Mouse (Mus musculus) cerebellum, postnatal 10 days (tissue): ENCODE data around the gene Ermp1.

Source experiments
- DNase-seq, 2 experiments: peaks; one replicate each; pipeline ENCODE4 v3.0.0; 2021; ENCODE audit warnings: mixed read lengths in 2 of 2

Gene Ermp1

DNA sequence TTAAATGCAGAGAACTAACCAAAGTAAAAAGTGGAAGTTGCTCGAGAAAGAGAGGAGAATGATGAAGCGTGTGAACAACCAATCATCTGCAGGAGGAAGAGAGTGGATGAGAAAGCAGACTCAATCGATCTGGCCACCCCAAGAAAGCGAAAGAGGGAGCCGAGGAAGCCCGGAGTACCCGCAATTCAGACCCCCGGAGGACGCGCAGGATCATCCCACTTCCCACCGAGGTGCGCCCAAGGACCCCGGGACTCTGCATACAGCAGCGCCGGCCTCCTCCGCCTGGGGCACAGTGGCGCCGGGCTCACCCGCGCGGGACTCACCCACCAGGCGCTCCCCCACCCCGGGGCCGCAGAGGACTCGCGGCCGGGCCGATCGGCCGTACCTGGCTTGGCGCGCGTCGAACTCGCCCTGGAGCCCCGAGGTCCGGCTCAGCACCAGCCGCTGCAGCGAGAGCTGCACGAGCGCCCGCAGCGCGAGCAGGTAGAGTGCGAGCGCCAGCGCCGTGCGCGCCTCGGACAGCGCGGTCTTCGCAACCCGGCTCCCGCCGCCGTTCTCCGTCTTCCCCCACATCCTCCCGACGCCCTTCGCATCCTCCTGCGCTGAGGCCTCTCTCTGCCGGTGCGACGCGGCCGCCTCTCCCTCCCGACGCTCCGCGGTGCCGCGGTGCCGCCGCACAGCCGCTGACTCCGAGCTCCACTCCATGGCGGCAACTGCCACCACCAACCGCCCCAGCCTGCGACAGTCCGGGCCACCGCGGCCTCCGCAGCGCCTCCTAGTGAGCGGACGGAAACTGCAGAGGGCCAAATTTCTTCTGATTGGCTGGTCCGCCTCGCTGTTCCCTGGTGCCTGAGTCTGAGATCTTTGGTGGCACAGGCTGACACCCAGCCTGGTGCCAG lies at the start of gene Ermp1:
Ermp1 (minus strand) TSS at position 765 of the 899 bp plus-strand sequence.
- peak; percentile 99 for DNase-seq

DNA sequence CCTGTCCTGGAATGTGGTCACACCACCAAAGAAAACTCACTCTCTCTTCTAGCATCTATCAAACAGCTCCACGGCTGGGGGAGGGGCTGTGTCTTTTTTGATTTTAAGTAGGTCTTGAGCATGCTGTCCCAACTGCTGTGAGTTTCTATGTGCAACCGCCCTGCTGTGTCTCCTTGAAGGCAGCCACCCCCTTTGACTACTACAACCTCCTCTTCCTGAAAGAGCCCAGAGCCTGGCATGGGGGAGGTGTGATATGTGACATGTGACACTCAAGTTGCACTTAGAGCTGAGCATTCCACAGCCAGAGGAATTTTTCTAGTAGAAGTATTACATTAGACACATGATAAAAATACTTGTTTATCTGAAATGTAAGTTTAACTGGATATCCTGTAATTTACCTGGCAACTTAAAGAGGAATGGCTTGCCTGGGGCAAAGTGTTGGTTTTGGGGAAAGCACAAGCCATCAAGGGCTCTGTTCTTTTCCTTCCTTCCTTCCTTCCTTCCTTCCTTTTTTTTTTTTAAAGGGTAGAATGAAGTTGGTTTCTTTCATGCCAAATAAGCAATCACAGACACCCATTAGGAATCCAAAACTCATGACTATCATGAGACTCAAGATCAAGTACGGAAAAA lies 49.1 kb upstream of the Ermp1 start, which contains the start of gene Mlana:
Mlana (plus strand) TSS at position 580 of the 630 bp plus-strand sequence.
- DNase-seq, result no peak

DNA sequence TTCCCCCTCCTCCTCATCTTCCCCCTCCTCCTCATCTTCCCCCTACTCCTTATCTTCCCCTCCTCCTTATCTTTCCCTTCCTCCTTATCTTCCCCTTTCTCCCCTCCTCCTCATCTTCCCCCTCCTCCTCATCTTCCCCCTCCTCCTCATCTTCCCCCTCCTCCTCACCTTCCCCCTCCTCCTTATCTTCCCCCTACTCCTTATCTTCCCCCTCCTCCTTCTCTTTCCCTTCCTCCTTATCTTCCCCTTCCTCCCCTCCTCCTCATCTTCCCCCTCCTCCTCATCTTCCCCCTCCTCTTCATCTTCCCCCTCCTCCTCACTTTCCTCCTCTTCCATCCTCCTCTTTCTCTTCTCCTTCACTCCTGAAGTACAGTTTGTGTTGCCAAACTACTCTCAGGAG lies 48.6 kb upstream of the Ermp1 start:
- no peak for DNase-seq

DNA sequence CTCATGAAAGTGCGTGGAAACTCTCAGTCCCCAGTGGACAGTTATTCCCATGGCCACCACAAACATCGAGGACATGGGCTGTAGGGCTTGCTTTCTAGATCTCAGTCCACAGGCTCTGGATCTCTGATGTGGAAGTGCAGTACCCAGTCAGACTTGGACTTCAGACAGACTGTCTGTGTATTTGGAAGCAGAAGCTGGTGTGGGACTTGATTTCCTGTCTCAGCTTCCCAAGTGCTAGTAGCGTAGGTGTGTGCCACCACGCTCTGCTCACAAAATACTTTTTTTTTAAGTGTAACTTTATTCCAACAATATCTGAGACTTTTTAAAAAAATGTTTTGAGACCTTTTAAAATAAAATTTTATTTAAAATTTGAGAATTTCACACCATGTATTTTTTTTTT lies 48.1 kb upstream of the Ermp1 start:
- no peak for DNase-seq

DNA sequence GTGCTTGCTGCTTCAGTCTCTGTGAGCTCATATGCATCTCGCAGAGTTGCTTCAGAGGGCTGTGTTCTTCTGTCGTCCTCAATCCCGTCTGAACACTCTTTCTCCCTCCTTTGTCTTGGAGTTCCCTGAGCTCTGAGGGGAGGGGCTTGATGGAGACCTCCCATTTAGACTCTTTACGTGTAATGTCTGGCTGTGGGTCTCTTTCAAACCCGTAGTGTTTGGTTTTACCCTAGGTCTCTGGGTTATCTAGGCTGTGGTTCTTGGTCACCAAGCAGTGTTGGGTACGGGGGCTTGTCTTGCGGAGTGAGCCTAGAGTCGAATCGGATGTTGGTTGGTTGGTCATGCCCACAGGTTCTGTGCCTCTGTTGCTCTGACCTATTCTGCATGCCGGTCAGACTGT lies 46.9 kb upstream of the Ermp1 start:
- no peak for DNase-seq

DNA sequence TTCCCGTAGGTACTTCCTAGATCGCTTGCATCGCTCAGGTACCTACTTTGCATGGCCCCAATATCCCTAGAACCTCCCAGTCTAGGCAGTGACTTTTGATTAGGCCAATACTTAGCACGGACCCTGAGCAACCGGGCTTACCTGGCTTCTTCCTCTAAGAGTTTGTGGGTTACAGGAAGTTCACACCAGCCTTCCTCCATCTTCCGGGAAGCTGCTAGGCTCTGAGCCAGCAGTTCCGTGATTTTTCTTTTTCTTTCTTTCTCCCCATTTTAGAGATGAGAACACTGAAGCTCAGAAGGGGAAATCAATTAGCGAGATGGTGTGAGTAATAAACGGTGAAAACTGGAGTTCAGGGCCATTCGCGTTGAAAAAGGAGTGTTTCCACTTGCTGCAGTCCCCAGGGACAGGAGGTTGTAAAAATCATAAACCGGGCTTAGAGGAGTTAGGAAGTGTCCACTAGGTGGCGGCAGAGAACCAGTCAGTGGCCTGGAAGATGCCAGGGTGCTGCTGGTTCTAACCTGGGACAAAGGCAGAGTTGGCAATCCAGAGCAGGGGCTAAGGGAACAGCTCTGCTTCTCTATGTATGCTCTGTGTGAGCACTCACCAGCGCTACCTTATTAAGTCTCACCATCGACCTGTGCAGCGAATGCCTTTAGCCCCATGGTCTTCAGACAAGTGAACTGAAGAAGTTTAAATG lies 35.8 kb upstream of the Ermp1 start:
- DNase-seq, result peak; percentile 89 to 91

DNA sequence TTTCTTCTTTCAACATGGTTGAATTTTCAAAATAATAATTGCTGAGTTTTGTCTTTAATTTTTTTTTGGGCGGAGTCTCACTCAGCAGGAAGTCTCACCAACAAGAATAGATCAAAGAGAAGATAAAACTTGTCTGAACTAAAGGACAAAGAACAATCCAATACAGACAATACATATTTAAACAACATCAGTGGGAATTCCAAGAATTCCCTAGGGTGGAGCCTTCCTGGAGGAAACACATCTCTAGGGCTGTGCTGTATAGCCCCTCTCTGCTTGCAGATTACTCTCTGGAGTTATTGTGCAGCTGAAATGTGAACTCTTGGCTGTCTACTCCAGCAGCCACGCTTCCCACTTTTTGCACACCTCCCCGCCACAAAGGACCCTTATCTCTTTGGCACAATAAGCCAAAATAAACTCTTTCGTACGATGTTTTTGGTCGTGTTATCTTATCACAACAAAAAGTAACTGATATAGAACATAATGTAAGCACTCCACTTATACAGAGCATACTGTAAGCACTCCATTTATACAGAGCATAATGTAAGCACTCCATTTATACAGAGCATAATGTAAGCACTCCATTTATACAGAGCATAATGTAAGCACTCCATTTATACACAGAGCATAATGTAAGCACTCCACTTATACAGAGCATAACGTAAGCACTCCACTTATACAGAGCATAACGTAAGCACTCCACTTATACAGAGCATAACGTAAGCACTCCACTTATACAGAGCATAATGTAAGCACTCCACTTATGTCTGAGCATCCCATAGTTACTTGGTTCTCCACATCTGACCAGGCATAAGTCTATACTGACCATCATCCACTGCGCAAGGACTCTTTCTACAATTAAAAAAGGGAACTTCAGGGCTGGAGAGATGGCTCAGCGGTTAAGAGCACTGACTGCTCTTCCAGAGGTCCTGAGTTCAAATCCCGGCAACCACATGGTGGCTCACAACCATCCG lies 32.3 kb upstream of the Ermp1 start:
- DNase-seq, result no peak

DNA sequence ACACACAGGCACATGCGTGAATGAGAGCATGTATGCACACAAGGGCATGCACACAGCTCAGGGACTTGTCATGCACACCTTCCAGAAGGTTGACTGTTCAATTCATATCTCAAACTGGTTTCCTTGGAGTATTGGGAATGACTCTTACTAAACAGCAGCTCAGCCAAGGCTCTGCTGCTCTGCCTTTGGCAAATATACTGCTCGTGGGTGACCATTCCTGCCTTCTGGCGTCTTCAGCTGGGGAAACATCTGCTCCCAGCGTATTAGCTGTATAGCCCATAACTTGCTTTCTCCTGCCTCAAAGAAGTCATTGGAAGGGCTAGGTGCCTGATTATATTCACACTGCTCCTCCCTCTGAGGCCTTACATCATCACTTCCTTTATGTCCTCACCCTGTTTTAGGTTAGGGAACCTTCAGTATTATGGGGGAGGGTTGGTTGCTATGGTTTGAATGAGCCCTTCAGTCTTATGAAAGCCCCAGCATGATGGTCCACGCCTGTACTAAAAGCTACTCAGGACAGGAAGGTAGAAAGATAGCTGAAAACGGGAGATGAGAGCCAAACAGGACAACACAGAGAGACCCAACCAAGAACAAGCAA lies 30.1 kb upstream of the Ermp1 start:
- DNase-seq, result no peak

DNA sequence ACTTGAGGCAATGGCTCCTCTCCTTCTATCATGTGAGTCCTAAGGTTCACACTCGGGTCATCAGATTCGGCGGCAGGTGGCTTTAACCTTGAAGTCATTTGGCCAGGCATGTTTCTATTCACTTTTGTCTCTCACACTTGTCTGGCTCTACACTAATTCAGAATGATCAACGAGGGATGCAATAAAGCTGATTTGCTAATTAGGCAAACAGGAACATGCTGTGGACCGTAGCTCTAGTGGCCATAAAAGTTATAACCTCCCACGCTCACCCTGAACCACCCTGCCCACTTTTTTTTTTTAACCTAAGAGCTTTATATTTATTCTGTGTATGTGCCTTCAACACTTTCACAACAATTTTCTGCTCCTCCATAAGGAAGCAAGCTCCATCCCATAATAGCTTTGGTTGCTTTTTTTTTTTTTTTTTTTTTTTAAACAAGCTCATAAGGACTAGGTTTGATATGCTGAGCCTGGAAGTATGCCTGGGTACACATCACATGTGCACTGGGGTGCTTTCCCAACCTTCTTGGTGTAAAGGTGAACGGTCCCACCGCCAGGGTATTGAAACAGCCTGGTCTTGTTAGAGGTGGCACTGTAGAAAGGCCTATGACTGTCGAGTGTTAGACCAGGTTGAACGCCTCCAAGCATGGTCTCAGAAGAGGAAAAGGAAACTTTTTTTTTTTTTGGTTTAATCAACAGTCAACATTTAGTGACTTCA lies 28.4 kb upstream of the Ermp1 start:
- no peak for DNase-seq

DNA sequence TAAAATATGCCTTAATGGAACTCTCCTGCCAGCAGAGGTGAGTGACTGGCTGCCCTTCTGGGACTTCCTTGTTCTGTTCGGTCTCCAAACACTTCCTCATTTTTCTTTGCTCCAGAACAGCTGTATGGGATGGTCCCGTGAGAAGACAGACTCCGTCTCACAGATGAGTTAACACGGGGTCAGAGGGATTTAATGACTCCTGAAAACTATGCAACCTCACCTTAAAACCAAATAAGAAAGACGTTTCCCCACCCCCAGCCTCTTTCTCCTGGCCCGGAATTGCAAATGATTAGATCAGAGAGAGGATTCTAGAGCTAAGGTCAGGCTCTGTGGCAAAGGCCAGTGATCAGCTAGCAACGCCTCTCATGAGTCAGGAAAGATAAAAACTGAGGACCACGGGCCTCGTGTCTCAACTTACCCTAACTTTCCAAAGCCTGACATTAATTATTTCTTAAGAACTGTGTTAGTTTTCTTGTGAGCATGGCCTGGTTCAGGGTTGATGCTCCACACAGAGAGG lies 27.4 kb upstream of the Ermp1 start:
- DNase-seq, result no peak

DNA sequence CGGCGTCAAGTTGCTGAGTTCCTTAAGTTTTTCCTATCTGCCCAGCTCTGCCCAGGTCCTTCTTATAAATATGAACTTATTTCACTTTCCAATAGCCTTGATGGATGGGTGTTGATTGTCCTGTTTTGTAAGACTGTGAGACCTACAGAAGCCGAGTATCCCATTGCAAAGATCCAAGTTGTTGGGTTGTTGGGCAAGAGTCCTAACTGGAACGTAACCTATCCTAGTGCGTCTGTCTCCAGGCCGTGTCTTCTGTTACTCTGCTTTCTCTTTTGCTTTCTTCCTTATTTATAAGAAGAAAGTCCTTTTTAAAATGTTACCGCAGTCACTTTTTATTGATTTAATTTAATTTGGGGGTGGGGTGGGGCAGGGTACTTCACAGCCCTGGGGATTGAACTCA lies 26.7 kb upstream of the Ermp1 start:
- no peak for DNase-seq

DNA sequence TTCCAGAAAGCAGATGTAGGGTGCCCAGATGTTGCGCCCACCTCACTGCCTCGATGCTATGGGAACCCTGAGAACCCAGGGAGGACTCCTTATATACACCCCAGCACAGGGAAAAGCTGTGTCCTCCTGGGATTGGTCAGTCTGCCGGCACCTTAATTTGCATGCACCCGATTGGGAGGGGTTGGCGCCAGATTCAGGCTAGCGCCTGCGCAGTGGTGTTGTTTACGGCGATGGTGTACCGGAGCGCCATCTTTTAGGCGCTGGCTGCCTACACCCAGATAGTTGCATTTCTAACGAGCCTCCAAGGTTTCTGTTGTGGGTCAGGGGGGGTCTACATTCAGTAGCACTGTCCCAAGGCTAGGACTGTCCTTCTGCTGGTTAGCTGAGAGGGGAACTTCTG lies 24.4 kb upstream of the Ermp1 start:
- no peak for DNase-seq

DNA sequence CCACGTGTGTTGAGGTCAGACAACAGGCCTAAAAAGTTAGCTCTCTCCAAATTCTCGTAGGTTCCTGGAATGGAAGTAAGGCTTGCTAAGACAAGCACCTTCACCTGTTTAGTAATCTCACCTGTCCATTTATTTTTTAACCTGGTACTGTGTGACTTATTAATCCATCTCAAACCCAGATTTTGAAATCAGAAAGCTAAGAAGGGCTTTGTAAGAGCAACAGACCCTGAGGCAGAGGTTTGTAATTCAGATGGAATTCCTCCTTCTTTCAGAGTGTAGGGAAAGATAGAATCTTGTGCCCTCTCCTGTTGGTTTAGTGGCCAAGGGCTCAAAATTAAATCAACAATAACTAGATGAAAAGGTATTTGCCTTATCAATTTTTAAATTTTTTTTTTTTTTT lies 22.9 kb upstream of the Ermp1 start:
- DNase-seq, result no peak

DNA sequence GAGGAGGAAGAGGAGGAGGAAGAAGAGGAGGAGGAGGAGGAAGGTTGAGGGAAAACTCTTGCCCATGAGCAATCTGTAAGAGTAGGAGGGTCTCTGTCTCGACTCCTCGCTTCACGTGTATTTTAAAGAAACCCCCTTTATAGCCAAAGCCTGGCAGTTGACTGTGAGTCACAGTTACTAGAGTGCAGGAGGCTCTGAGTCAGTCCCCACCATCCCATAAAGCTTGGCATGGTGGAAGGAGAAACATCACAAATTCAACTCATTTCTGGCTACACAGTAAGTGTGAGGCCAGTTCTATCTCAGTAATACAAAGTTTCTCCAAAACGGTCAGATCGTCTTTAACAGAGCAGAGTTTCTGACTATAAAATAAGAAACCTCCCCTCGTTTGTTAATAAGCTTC lies 22.0 kb upstream of the Ermp1 start:
- DNase-seq, result no peak

DNA sequence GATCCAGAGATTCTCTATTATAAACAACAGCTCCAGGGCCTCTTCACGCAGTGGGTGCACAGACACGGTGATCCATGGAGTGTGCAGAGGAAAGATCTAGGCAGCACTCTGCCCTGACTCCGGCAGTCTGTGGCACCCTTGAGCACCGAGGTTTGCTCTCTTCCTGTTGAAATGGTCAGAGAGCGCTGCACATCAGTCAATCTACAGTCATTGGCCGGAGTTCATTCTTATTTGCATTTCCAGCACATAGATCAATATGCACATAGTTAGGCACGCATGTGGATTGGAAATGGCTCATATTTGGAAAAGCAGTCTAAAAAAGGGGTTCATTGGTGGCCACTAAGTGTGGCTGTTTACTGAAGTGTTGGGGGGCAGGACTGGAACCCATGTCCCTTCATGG lies 19.9 kb upstream of the Ermp1 start:
- no peak for DNase-seq

DNA sequence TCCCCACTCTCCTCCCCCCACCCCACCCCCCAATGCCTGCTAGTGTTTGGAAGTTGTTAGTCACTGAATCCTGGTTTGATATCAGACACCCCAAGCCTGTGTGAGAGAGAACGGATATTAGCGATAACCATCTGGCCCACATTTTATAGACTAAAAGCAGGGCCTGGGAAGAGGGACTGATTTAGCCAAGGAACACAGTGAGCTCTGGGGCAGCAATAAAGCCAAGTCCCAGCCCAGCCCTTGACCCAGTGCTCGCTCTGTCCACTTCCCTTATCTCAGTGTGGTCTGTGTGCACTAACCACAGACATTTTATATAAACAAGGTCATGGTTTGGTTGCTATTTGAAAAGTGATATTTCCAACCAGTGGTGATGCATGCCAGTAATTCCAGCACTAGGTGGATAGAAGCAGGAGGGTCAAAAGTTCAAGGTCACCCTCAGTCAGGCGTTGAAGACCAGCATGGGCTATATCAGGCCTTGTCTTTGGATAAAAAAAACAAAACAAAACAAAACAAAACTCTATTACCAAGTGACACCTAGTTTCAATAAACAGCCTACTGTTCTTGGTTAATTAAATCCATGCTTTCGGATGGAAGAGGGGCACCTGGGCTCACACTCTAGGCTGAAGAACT lies 18.9 kb upstream of the Ermp1 start:
- no peak for DNase-seq

DNA sequence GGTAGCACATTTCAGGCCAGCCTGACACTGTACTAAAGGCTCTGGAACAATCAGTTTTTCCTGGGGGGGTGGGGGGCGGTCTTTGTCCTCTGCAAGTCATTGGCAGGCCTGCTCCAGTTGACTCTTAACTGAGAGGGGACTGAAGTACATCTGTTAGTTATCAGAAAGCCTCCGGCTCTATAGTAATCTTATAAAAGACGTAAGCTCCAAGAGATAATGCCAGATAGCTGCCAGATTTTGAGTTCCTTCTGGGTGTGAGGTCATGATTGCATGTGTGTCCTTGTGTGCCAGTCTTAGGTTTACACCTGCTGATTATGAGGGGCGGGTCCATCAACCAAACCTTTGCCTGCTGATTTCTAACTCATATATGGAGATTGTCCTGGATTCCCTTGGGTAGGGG lies 17.9 kb upstream of the Ermp1 start:
- no peak for DNase-seq

DNA sequence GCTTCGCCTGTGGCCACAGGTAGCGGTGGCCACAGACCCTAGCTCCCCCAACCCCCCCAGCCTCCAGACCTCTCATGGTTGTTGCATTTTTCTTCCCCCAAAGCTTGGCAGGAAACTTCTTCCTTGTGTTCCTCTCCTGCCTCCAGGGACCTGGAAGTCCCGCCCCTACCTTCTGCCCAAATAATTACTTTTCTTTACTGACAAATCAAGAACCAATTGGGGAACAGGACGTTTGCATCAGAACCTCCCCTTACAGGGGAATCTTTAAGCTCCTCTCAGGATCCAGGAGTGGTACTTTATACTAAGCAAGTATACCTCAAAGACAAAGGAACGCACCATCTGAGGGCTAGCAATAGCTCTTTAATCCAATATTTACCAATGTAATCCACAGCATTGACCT lies 16.7 kb upstream of the Ermp1 start:
- DNase-seq, result peak in 1 of 2 experiments; percentile 18

DNA sequence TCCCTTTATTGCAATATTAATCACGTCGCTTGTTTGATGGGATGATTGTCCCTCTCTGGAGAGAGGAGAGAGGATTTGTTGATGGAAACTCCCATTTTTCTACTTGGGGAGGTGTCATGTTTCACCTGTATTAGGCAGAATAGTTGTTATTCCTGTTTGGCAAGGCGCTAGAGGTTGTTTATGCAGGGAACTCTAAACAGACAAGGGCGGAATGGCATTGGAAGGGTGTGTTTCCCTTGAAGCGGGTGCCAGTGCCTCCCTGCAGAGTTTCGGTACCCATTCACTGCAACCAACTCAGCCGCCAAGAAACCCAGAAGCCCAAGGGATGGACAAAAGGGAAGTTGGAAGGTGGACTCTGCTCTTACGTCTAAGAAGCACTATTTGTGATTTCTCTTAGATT lies 15.6 kb upstream of the Ermp1 start:
- no peak for DNase-seq

DNA sequence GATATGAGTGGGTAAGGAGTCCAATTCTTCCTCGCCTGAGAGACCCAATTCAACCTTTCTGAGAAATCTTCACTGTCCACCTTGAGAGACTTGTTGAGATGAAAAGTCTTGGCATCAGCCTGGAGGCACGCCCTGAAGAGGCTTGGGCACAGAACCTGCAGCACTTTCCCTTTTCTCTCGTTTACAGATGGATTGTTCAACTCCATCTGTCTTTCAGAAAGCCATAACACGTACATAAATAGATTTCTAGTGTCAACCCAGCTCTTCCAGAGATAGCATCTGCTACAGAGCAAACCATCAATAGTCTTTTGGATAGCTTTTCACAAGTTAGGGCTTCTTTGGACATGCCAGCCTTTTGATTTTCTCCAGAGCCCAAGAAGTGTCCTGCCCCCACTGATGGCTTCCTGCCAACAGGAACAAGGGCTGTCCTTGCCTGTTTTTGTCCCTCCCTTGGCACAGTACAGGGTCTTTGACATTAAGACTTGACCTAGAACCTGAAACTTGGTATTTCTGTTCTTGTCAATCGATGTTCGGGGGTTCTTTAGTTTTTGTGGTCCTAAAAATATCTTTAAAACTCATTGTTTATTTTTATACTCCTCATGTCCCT lies 13.9 kb upstream of the Ermp1 start:
- no peak for DNase-seq
